Mouse (Mus musculus): ENCODE results near the gene Lyar.

- TF ChIP-seq TCF12 (IDR thresholded peaks at IDR 0.05; ENCODE audit: insufficient read depth, poor library complexity, severe bottlenecking): no peak
- TF ChIP-seq POLR2A (IDR thresholded peaks at IDR 0.05; ENCODE audit: insufficient read length, low read depth): no peak
- no peak for TF ChIP-seq MAX (IDR thresholded peaks at IDR 0.05; ENCODE audit: low read depth)
- TF ChIP-seq E2F4 (IDR thresholded peaks at IDR 0.05; ENCODE audit: insufficient read depth): no peak
- TF ChIP-seq MYOD1 (IDR thresholded peaks at IDR 0.05; ENCODE audit: control insufficient read depth in 1 of 3, insufficient read length in 2 of 3, low read depth in 2 of 3): no peak
- TF ChIP-seq CEBPB (IDR thresholded peaks at IDR 0.05; ENCODE audit: insufficient read depth, poor library complexity, severe bottlenecking): no peak
- no peak for TF ChIP-seq SRF (IDR thresholded peaks at IDR 0.05; ENCODE audit: control insufficient read depth, insufficient read length, low read depth)
- TF ChIP-seq USF1 (IDR thresholded peaks at IDR 0.05; ENCODE audit: low read depth): no peak
These were observed 59.8 kb downstream of the Lyar start for GRCm38 (mm10) chr5:38280075-38280474.
